Mouse (Mus musculus) gastrocnemius, postnatal 10 days (tissue): ENCODE data around the gene Rsu1. TPM values are rescaled to one million over a fixed set of nuclear protein-coding genes. Genes with fewer than 3 reads are reported as not detected.

Experiments used
- DNase-seq: peaks from one replicate; pipeline ENCODE4 v3.0.0; 2021; ENCODE audit warnings: mixed read lengths
- total RNA-seq, 2 experiments: library from RNA; stranded (reverse); gene quantifications; 2 replicates each; pipeline ENCODE4 v1.2.3; 2021

The Rsu1 gene
- total RNA-seq, 2 experiments from 2014 or later, result 62.5 to 66.7 TPM

DNA sequence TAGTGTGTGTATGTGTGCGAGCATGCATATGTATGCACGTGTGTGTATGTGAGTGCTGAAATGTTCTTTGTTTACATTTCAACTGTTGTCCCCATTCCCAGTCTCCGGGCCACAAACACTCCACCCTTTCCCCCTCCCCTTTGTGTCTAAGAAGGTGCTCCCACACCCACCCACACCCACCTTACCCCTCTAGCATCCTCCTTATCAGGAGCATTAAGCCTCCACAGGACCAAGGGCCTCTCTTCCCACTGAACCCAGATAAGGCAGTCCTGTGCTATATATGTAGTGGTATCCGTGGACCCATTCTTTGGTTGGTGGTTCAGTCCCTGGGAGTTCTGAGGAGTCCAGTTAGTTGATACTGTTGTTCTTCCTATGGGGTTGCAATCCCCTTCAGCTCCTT lies 226.7 kb downstream of the Rsu1 start:
- DNase-seq, result no peak

DNA sequence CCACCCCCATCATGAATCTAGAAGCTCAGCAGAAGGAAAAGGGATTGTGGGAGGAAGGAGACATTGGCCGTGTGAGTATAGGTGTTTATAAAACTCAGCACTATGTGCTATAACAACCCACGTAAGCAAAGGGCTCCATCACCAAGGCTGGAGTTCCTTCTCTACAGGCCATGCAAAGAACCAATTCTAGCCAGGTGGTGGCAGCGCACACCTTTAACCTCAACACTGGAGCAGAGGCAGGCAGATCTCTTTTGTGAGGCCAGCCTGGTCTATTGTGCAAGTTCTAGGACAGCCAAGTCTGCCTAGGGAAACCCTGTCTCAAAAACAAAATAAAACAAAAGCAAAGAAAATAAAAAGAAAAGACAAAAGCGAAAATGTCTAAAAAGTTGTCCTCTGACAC lies 231.4 kb downstream of the Rsu1 start:
- DNase-seq, result no peak

DNA sequence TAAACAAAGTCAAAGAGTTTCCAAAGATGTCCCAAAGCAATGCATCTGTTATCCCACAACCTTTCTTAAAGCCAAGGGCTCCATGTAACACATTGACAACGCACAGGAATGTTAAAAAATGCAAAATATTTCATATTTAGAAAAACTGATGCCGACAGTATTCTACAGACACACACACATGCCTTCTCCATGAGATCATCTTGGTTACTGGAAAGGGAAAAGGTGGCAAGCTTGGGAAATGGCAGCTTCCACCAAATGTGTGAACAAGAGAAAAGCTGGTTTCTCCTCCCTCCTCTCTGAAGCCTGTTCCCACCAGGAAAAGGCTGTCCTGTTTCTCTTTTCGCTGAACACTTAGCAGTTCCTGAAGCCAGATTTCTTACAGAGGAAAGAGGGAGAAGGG lies 232.4 kb downstream of the Rsu1 start:
- no peak for DNase-seq

Other genes with a start within 250 kb of the Rsu1 start
- under 1 TPM; 0.14 to 0.20 TPM for gene Cubn, start 220.4 kb upstream of the Rsu1 start, total RNA-seq